Mouse (Mus musculus) CD8-positive naive resting alpha-beta T cell, adult 57 days (primary cell): ENCODE measurements around the gene Srgap3. TPM values are rescaled to one million over a fixed set of nuclear protein-coding genes. Genes with fewer than 3 reads are reported as not detected.

Experiments used
- total RNA-seq: library from RNA; stranded (reverse); gene quantifications from one replicate; pipeline ENCODE4 v1.2.4, GENCODE M21; 2023

Srgap3 gene
- total RNA-seq, result 2.6 TPM

DNA sequence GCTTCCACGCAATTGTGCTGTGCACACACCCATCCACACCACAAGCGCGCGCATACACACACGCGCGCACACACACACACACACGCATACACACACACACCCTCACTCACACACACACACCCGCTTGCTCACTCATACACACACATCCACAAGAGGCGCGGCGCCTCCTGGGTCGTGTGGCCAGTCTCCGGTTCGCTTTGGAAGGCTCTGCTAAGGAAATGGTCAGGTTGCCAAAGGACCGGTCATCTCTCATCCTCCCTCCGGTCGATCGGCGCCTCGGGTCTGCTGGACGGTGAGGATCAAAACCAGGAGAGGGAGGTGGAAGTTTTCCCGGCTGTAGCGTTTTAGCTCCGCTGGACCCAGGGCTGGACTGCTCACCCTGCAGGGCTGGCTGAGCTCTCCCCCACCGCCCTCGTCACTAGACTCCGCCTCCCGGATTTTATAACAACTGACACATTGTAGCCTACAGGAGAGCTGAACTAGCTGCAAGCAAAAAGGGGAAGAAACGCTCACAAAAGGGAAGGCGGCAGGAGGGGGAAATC lies at the start of gene Srgap3:
Srgap3 (minus strand) TSS at position 372 of the 542 bp plus-strand sequence.

DNA sequence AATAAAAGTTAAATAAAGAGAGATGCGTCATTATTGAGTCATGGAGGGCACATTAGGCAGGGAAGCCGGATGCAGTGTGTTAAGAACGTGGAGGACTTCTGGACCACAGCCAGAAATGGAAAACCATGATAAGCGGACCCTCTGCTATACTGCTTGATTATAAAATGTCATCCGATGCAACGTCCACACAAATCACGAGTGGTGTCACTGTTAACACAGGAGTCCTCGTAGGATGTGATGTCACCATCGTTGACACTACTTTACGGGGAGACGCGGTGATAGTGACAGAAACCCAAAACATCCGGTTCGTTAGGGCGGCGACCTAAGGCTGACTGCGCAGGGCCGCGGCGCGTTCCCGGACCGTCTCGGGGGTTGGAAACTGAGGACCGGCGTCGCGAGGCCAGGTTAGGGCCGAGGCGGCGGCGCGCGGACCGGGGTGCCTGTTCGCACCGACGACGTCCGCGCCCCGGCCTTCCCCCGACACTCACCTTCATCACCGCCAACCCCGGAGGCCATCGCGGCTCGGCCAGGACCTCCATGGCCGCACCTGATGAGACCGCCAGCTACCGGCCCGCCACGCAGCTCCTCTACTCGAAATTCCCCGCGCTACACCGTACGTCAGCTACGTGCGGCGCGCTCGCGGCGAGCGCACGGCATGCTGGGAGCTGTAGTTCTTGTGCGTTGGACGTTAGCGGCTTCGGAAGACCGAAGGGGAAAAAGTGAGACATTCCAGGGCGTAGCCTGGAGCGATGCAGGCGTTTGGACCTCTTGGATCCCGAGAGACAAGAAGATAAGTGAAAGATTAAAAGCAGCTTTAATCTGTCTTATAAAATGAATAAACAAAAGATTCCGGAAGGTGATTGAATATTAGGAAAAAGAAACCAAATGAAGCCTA lies 250.8 kb downstream of the Srgap3 start, which contains the start of gene Rad18:
Rad18 (minus strand) TSS at position 631 of the 895 bp plus-strand sequence.

Other genes with a start within 250 kb of the Srgap3 start
- 46.1 TPM for gene Thumpd3, start 99.0 kb upstream of the Srgap3 start, total RNA-seq
- gene Setd5, start 130.1 kb upstream of the Srgap3 start, total RNA-seq, result 106 TPM
- gene Lhfpl4, start 248.1 kb upstream of the Srgap3 start, total RNA-seq, result 1.2 TPM